Mouse (Mus musculus) stomach, postnatal 0 days (tissue): ENCODE results near the gene Zbtb16.

ENCODE experiments used
- CTCF ChIP-seq: IDR thresholded peaks from 2 replicates; pipeline ENCODE4 v1.5.1; 2016; ENCODE audit warnings: antibody characterized with exemption, low read depth, mild to moderate bottlenecking, moderate library complexity
- EP300 ChIP-seq: optimal IDR thresholded peaks from 2 replicates; pipeline ENCODE3; 2016; ENCODE audit warnings: antibody characterized with exemption

DNA sequence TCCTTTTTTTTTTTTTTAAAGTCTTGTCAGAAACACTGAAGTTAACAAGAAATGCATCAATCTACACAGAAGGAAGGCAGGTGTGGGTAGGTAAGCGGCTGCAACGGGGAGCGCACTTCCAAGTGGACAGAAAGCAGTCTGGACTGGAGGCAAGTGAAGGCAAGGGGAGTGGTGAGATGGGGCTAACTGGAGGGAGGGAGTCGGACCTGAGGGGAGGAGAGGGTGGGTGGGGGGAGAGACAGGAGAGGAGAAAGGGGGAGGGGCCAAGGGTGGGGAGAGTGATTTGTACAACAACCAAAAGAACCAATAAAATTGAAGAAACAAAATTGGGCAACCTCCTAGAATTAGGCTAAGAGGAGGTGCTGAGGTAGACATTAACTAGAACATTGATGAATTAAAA lies 184.0 kb downstream of the Zbtb16 start:
- no peak for TF ChIP-seq CTCF
- TF ChIP-seq EP300: no peak
